Mouse (Mus musculus): ENCODE results near the gene Serpinb1a. TPM values are rescaled to one million over a fixed set of nuclear protein-coding genes. Genes with fewer than 3 reads are reported as not detected.
"Not testable (repeated sequence)": the region's sequence is repeated elsewhere in the genome, so short reads cannot be mapped to it uniquely, and the experiment has no call there.

Gene Serpinb1a
- total RNA-seq (2021) = 1 to 10 TPM; 2.5 to 3.8 TPM

- intact Hi-C loops (cut with DNase I) = no loop called here
- DNase-seq (ENCODE audit: low spot score in 2 of 2) = no peak
Measured at GRCm38 (mm10) chr13:32850668-32851404, at the start of gene Serpinb1a. Serpinb1a (minus strand) TSS chr13:32851185.

GRCm38 (mm10) chr13:32900639-32901038 lies 49.7 kb upstream of the Serpinb1a start:
- intact Hi-C loops (cut with DNase I) = loop anchor here (5.0 kb wide), 1 partner anchor 922 kb away; no protein-coding TSS in a partner anchor

GRCm38 (mm10) chr13:32899114-32899513 lies 48.1 kb upstream of the Serpinb1a start:
- DNase-seq (ENCODE audit: low spot score in 2 of 2); intact Hi-C loops (cut with DNase I): not testable (repeated sequence)

More at GRCm38 (mm10) chr13:32900639-32901038, 49.7 kb upstream of the Serpinb1a start:
- DNase-seq (ENCODE audit: low spot score in 2 of 2) = peak; percentile 18 to 36

DNA sequence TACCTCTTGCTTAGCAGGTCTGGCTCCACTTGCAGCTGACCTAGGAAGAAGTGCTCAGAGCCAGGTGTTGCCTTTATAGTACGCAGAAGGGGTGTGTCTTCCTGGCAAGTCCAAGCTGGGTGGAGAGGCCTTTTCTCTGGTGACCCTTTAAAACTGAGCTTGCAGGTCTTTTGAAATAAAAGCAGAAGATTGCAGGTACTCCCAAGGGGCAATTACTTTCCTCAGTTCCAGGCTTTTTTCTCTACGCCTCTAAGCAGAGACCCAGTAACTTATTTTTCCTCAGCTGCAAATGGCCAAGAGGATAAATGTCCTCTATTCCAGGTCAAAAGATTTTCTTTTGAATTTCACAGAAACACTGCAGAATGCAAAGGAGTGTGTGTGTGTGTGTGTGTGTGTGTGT lies 47.1 kb upstream of the Serpinb1a start, which contains the start of gene Serpinb1c:
TSS of gene Serpinb1c (minus strand) at position 101 of the 400 bp plus-strand sequence.
- intact Hi-C loops (cut with DNase I) = no loop called here
- no peak for DNase-seq (ENCODE audit: low spot score in 2 of 2)

DNA sequence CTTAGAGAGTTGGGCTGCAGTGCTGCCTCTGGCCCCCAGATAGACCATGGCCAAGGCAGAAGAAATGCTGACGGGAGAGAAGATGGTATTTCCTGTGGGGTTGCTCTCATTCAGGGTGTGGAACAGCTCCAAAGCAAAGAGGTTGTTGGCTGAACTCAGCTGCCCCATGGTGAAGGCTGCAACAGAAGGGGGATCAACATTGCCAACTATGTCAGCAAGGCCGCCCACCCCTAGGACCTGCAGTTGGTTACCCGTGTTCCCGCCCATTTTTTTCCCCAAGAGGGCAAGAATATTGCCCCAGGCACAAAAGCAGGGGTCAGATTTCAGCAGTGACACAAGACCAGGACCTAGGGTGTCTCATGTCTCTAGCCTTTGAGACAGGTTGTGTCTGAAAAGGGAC lies 45.9 kb upstream of the Serpinb1a start:
- intact Hi-C loops (cut with DNase I) = no loop called here
- no peak for DNase-seq (ENCODE audit: low spot score in 2 of 2)

DNA sequence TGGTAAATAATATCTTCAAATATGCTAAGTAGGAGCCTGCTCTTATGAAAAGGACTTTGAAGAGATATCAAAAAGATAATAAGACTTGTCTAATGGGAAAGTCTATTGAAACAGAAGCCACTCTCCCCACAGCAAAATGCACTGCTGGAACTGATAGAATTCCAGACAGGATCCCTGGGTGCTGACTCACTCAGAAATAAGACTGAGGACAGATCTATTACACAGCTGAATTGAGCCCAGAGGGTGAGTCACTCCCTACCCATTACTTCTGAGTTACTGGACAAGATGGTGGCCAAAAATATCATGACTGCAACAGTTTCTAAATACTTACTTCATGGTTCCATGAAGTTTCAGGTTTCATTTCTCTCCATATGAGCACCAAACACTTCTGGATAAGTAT lies 33.8 kb upstream of the Serpinb1a start:
- intact Hi-C loops (cut with DNase I) = no loop called here
- peak in 1 of 2 experiments; percentile 24 for DNase-seq (ENCODE audit: low spot score in 2 of 2)

DNA sequence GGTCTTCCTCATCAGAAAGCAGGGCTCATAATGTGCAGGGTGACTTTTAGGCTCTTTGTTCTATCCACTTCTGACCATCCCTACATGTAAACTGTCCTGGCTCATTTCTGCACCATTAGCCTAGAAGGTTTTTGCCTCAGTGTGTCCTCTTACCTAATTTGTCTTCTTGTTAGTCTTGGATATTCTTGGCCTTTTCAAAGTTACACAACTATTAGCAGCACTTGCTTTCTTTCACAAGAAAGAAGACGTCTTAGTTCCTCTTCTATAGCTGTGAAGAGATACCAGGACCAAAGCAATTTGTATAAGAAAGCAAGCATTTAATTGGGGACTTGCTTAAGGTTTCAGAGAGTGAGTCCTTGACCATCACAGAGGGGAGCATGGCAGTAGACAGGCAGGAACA lies 22.9 kb upstream of the Serpinb1a start:
- intact Hi-C loops (cut with DNase I) = no loop called here
- no peak for DNase-seq (ENCODE audit: low spot score in 2 of 2)

DNA sequence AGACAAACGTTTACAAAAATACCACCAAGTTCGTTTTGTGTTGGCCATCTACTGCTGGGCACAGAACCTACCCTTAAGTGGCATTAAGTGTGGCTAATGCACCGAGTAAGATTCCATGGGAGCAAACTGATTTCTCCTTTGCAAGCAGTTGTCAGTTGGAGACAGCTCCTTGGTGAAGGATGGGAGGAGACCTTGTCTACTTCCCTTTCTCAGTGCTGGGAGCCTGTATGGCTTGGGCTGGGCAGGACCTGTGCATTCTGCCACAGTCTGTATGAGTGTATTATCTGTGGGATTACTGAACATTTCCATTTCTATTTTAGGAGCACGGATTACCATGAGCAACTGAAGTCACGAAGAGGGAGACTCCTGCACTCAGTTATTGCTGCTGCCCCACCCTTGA lies 17.9 kb upstream of the Serpinb1a start:
- no peak for DNase-seq (ENCODE audit: low spot score in 2 of 2)
- intact Hi-C loops (cut with DNase I) = loop anchor here (10.0 kb wide), 3 partner anchors 896 to 1126 kb away; partner anchors contain the start of gene Serpinb6c

- intact Hi-C loops (cut with DNase I) = loop anchor here (10.0 kb wide), 3 partner anchors 897 to 1127 kb away; partner anchors contain the start of gene Serpinb6c
- DNase-seq (ENCODE audit: low spot score in 2 of 2) = not testable (repeated sequence)
Measured at GRCm38 (mm10) chr13:32868233-32868632, 17.2 kb upstream of the Serpinb1a start.

DNA sequence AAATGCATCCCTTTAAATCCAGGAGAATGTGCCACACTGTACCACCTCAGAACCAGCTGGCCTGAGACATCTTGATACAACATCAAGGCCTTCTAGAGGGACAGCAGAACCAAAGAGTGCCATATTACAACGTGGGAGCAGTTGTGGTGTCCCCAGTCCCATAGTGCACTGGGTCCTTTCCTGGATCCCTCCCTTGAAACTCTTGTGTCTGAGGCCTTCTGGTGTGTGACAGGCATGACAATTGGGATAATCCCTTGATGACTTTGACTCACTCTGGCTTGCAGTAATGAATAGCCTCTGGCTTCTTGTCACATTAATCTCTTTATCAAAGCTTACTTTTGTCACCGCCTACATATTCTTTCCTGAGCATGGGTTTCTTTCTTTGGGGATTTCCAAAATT lies 16.0 kb upstream of the Serpinb1a start:
- intact Hi-C loops (cut with DNase I) = loop anchor here (10.0 kb wide), 3 partner anchors 898 to 1128 kb away; partner anchors contain the start of gene Serpinb6c
- DNase-seq (ENCODE audit: low spot score in 2 of 2) = no peak

- DNase-seq (ENCODE audit: low spot score in 2 of 2) = peak; percentile 76 to 82
Measured at GRCm38 (mm10) chr13:32866484-32866883, 15.5 kb upstream of the Serpinb1a start.

GRCm38 (mm10) chr13:32865591-32865990 lies 14.6 kb upstream of the Serpinb1a start:
- no peak for DNase-seq (ENCODE audit: low spot score in 2 of 2)
- intact Hi-C loops (cut with DNase I) = loop anchor here (10.0 kb wide), 3 partner anchors 899 to 1129 kb away; partner anchors contain the start of gene Serpinb6c

More at GRCm38 (mm10) chr13:32866484-32866883, 15.5 kb upstream of the Serpinb1a start:
- intact Hi-C loops (cut with DNase I) = loop anchor here (10.0 kb wide), 3 partner anchors 898 to 1128 kb away; partner anchors contain the start of gene Serpinb6c

DNA sequence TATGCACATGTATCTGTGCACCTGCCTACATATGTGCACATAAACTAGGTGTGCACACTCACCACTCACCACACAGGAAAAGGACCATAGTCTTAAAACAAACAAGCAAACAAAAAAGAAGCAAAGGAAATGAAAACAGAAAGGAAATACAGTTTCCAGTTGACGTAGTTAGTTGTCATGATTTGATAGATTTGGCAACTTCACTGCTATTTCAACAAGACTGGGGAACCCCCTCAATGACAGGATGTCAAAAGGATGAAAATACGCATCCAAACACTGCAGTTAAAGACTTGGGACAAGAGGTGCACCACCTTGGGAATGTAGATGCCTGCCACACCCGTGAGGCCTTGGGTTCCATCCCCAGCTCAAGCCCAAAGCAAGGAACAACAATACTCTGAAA lies 13.5 kb upstream of the Serpinb1a start:
- intact Hi-C loops (cut with DNase I) = loop anchor here (10.0 kb wide), 3 partner anchors 900 to 1130 kb away; partner anchors contain the start of gene Serpinb6c
- DNase-seq (ENCODE audit: low spot score in 2 of 2) = not testable (repeated sequence)

GRCm38 (mm10) chr13:32863456-32863855 lies 12.5 kb upstream of the Serpinb1a start:
- no peak for DNase-seq (ENCODE audit: low spot score in 2 of 2)
- intact Hi-C loops (cut with DNase I) = loop anchor here (10.0 kb wide), 3 partner anchors 901 to 1131 kb away; partner anchors contain the start of gene Serpinb6c

DNA sequence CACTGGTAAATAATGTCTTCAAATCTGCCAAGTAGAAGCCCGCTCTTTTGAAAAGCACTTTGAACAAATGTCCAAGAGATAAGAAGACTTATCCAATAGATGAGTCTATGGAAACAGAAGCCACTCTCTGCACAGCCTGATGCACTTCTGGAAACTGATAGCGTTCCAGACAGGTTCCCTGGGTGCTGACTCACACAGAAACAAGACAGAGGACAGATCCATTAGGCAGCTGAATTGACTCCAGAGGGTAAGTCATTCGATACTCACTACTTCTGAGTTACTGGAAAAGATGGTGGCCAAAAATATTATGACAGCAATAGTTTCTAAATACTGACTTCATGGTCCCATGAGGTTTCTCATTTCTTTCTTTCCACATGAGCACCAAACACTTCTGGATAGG lies 9.8 kb upstream of the Serpinb1a start:
- intact Hi-C loops (cut with DNase I) = loop anchor here (10.0 kb wide), 3 partner anchors 904 to 1134 kb away; partner anchors contain the start of gene Serpinb6c
- no peak for DNase-seq (ENCODE audit: low spot score in 2 of 2)

- no peak for DNase-seq (ENCODE audit: low spot score in 2 of 2)
- intact Hi-C loops (cut with DNase I) = no loop called here
Measured at GRCm38 (mm10) chr13:32853073-32853472, 2.1 kb upstream of the Serpinb1a start.

DNA sequence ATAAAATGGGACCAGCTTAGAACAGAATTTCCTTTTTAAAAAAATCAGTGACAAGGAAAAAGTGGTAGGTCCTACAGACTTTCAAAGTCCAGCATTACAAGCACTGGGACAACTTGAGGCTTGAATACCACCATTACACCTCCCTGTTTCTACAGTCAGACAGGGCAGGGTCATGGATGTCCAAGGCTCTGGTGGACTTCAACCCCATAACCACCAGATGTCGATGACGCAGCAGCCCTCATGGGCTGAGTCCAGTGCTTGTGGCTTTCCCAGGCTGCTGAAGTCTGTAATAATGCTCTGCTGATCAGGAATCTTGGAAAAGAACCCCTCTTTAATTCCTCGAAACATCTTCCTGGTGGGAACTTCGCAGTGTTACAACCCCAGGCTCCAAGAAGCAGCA lies 1.6 kb upstream of the Serpinb1a start:
- DNase-seq (ENCODE audit: low spot score in 2 of 2) = no peak
- intact Hi-C loops (cut with DNase I) = no loop called here

DNA sequence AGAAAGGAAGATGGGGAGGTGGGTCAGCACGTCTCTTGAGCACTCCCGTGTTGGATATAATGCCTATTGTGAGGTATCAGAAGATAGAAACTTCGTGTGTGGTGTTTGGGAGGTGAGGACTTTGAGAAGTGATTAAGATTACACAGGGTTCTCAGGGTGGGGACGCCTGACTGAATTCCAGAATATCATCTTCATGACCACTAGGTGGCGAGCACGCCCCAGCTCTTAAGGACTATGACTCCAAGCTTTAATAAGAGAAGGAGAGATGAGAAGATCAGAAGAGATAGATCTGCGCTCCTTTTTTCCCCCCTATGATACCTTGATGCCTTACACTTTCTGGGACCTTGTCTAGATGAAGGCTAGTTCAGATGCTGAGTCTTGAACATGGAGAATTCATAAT lies 982 bp upstream of the Serpinb1a start:
- DNase-seq (ENCODE audit: low spot score in 2 of 2) = peak; percentile 51 to 56
- intact Hi-C loops (cut with DNase I) = no loop called here

DNA sequence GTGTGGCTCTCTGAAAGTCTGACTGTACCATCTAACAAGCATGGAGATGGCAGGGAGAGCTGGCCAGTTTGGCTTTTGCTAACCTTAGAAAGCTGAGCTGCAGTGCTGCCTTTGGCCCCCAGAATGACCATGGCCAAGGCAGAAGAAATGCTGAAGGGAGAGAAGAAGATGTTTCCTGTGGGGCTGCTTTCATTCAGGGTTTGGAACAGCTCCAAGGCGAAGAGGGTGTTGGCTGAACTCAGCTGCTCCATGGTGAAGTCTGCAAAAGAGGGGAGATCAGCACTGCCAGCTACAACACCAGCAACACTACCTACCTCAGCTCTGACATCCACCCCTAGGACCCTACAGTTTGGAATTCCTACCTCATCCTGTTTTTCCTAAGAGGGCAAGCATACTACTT lies 829 bp downstream of the Serpinb1a start:
- no peak for DNase-seq (ENCODE audit: low spot score in 2 of 2)
- intact Hi-C loops (cut with DNase I) = no loop called here

GRCm38 (mm10) chr13:32849531-32850123 lies 1.4 kb downstream of the Serpinb1a start:
- intact Hi-C loops (cut with DNase I) = no loop called here
- no peak for DNase-seq (ENCODE audit: low spot score in 2 of 2)

Data from left cerebral cortex, postnatal 25 days (tissue).